Mouse (Mus musculus) heart, embryonic 12.5 days (tissue): Measurements from ENCODE around the gene Olfr1164. TPM values are rescaled to one million over a fixed set of nuclear protein-coding genes. Genes with fewer than 3 reads are reported as not detected.

Experiments used
- ATAC-seq: fragments of 200-750 bp; cut with Nextera tagmentation; 2 replicates; pipeline ENCODE4 v1.8.0; 2017; ENCODE audit warnings: moderate TSS enrichment, moderate library complexity; ENCODE audit not compliant: insufficient number of reproducible peaks, low FRiP score
- H3K27ac ChIP-seq: fragments of 300-500 bp; sonication (generic); 2 replicates; pipeline ENCODE4 v1.5.1; 2016; ENCODE audit warnings: mild to moderate bottlenecking, moderate library complexity; ENCODE audit not compliant: poor library complexity, severe bottlenecking
- H3K27me3 ChIP-seq: fragments of 300-500 bp; sonication (generic); replicated peaks from 2 replicates; pipeline ENCODE4 v1.6.1; 2016; ENCODE audit warnings: mild to moderate bottlenecking, moderate library complexity
- H3K36me3 ChIP-seq: fragments of 300-500 bp; sonication (generic); 2 replicates; pipeline ENCODE4 v1.6.1; 2016; ENCODE audit warnings: mild to moderate bottlenecking, moderate library complexity
- H3K4me1 ChIP-seq: fragments of 300-500 bp; sonication (generic); replicated peaks from 2 replicates; pipeline ENCODE4 v1.6.1; 2016; ENCODE audit warnings: mild to moderate bottlenecking
- H3K4me2 ChIP-seq: fragments of 300-500 bp; sonication (generic); 2 replicates; pipeline ENCODE4 v1.6.1; 2016; ENCODE audit warnings: mild to moderate bottlenecking, moderate library complexity
- H3K4me3 ChIP-seq: fragments of 300-500 bp; sonication (generic); 2 replicates; pipeline ENCODE4 v1.5.1; 2016; ENCODE audit warnings: mild to moderate bottlenecking
- H3K9ac ChIP-seq: fragments of 300-500 bp; sonication (generic); 2 replicates; pipeline ENCODE4 v1.6.1; 2016; ENCODE audit warnings: mild to moderate bottlenecking, moderate library complexity
- H3K9me3 ChIP-seq: fragments of 300-500 bp; sonication (generic); replicated peaks from 2 replicates; pipeline ENCODE4 v1.6.1; 2016; ENCODE audit warnings: mild to moderate bottlenecking, moderate library complexity
- WGBS: fragments of 180-500 bp; shearing (Covaris S2); methylation state at CpG from one replicate; pipeline ENCODE4 v1.1.7; 2016; 5-methylcytosine and 5-hydroxymethylcytosine counted together
- polyA plus RNA-seq: library from polyadenylated mRNA; unstranded; fragments of >200 nt; fragmentation: Nextera tagmentation; extraction: Ambion mirVana; gene quantifications from 2 replicates; pipeline ENCODE4 v1.2.1, GENCODE M21; 2016

Gene Olfr1164
- not detected in 2 replicates for polyA plus RNA-seq

GRCm38 (mm10) chr2:88093866-88094265 lies at the start of gene Olfr1164:
TSS of gene Olfr1164 (minus strand) at chr2:88093966.
- H3K36me3 ChIP-seq, result no peaks in the 10 kb centered on the region
- no peak for ATAC-seq
- 68% methylated on average over 4 of the region's 4 CpGs for WGBS

GRCm38 (mm10) chr2:88128172-88128571 lies 34.4 kb upstream of the Olfr1164 start, which contains the start of gene Olfr1166:
TSS of gene Olfr1166 (minus strand) at chr2:88128272.
- no peaks in the 10 kb centered on the region for H3K4me1 ChIP-seq
- H3K9me3 ChIP-seq, result no peaks in the 10 kb centered on the region
- 85% methylated on average over 1 of the region's 1 CpGs for WGBS
- H3K27ac ChIP-seq, result no peak within 1 kb of the TSS
- no peaks in the 10 kb centered on the region for H3K27me3 ChIP-seq
- no peaks in the 10 kb centered on the region for H3K36me3 ChIP-seq
- no peak for ATAC-seq
- H3K9ac ChIP-seq, result no peak within 1 kb of the TSS
- no peak within 1 kb of the TSS for H3K4me2 ChIP-seq
- H3K4me3 ChIP-seq, result no peak within 1 kb of the TSS

More at GRCm38 (mm10) chr2:88093866-88094265, at the start of gene Olfr1164:
- Histone ChIP-seq H3K9me3 (no peaks in the 10 kb centered on the region), H3K27me3 (no peaks in the 10 kb centered on the region), H3K4me2 (no peak within 1 kb of the TSS), H3K4me3 (no peak within 1 kb of the TSS), H3K4me1 (no peaks in the 10 kb centered on the region), H3K9ac (no peak within 1 kb of the TSS), H3K27ac (no peak within 1 kb of the TSS)

- no peaks in the 10 kb centered on the region for H3K36me3 ChIP-seq
Measured at GRCm38 (mm10) chr2:88071730-88072129, 22.0 kb downstream of the Olfr1164 start, which contains the start of gene Olfr1163. TSS of gene Olfr1163 (minus strand) at chr2:88071830.

GRCm38 (mm10) chr2:88063587-88063986 lies 30.2 kb downstream of the Olfr1164 start:
- 83% methylated on average over 2 of the region's 2 CpGs for WGBS
- Histone ChIP-seq H3K27me3 (no peaks in the 10 kb centered on the region), H3K4me3 (no peak overlapping the region)

More at GRCm38 (mm10) chr2:88071730-88072129, 22.0 kb downstream of the Olfr1164 start, which contains the start of gene Olfr1163:
- ATAC-seq, result no peak
- Histone ChIP-seq H3K4me1 (no peaks in the 10 kb centered on the region), H3K4me3 (no peak within 1 kb of the TSS), H3K27ac (no peak within 1 kb of the TSS), H3K27me3 (no peaks in the 10 kb centered on the region), H3K9me3 (no peaks in the 10 kb centered on the region), H3K4me2 (no peak within 1 kb of the TSS), H3K9ac (no peak within 1 kb of the TSS)

GRCm38 (mm10) chr2:88051029-88051428 lies 42.7 kb downstream of the Olfr1164 start, which contains the start of gene Olfr1162:
TSS of gene Olfr1162 (minus strand) at chr2:88051129.
- WGBS, result 83% methylated on average over 1 of the region's 1 CpGs
- ATAC-seq, result no peak
- H3K9ac ChIP-seq, result no peak within 1 kb of the TSS

More at GRCm38 (mm10) chr2:88063587-88063986, 30.2 kb downstream of the Olfr1164 start:
- H3K9me3 ChIP-seq, result 0 out of 2 replicates have a peak, but pooled peaks cover 7% of the 10 kb centered on the region
- no peak overlapping the region for H3K4me2 ChIP-seq
- H3K9ac ChIP-seq, result no peak overlapping the region
- no peaks in the 10 kb centered on the region for H3K36me3 ChIP-seq
- H3K27ac ChIP-seq, result no peak overlapping the region
- ATAC-seq, result no peak
- no peaks in the 10 kb centered on the region for H3K4me1 ChIP-seq

More at GRCm38 (mm10) chr2:88051029-88051428, 42.7 kb downstream of the Olfr1164 start, which contains the start of gene Olfr1162:
- H3K27ac ChIP-seq, result no peak within 1 kb of the TSS
- no peak within 1 kb of the TSS for H3K4me3 ChIP-seq
- no peaks in the 10 kb centered on the region for H3K27me3 ChIP-seq
- no peaks in the 10 kb centered on the region for H3K4me1 ChIP-seq
- no peaks in the 10 kb centered on the region for H3K36me3 ChIP-seq
- H3K9me3 ChIP-seq, result no peaks in the 10 kb centered on the region
- no peak within 1 kb of the TSS for H3K4me2 ChIP-seq

Other genes starting within 250 kb of the Olfr1164 start
- not detected in 2 replicates for gene Olfr1150-ps1, start 250.0 kb downstream of the Olfr1164 start, polyA plus RNA-seq
- gene Olfr1151, start 238.1 kb downstream of the Olfr1164 start, polyA plus RNA-seq, result not detected in 2 replicates
- gene Olfr1152, start 227.5 kb downstream of the Olfr1164 start, polyA plus RNA-seq, result not detected in 2 replicates
- gene Olfr1153, start 199.0 kb downstream of the Olfr1164 start, polyA plus RNA-seq, result not detected in 2 replicates
- gene Olfr1154, start 188.8 kb downstream of the Olfr1164 start, polyA plus RNA-seq, result not detected in 2 replicates
- gene Olfr1155, start 148.8 kb downstream of the Olfr1164 start, polyA plus RNA-seq, result not detected in 2 replicates
- gene Olfr1156, start 140.9 kb downstream of the Olfr1164 start, polyA plus RNA-seq, result not detected in 2 replicates
- not detected in 2 replicates for gene Olfr1157, start 125.7 kb downstream of the Olfr1164 start, polyA plus RNA-seq
- gene Olfr74, start 119.3 kb downstream of the Olfr1164 start, polyA plus RNA-seq, result not detected in 2 replicates
- gene Olfr1158, start 103.9 kb downstream of the Olfr1164 start, polyA plus RNA-seq, result not detected in 2 replicates
- not detected in 2 replicates for gene Olfr1160, start 85.7 kb downstream of the Olfr1164 start, polyA plus RNA-seq
- not detected in 2 replicates for gene Olfr1161, start 71.2 kb downstream of the Olfr1164 start, polyA plus RNA-seq
- not detected in 2 replicates for gene Olfr73, start 56.3 kb downstream of the Olfr1164 start, polyA plus RNA-seq
- not detected in 2 replicates for gene Olfr1162, start 42.8 kb downstream of the Olfr1164 start, polyA plus RNA-seq
- not detected in 2 replicates for gene Olfr1163, start 22.1 kb downstream of the Olfr1164 start, polyA plus RNA-seq
- gene Olfr1166, start 34.3 kb upstream of the Olfr1164 start, polyA plus RNA-seq, result not detected in 2 replicates
- not detected in 2 replicates for gene Olfr1167, start 61.2 kb upstream of the Olfr1164 start, polyA plus RNA-seq
- not detected in 2 replicates for gene Olfr1168, start 87.9 kb upstream of the Olfr1164 start, polyA plus RNA-seq
- not detected in 2 replicates for gene Olfr1170, start 134.4 kb upstream of the Olfr1164 start, polyA plus RNA-seq
- gene Olfr1173, start 185.9 kb upstream of the Olfr1164 start, polyA plus RNA-seq, result not detected in 2 replicates
- not detected in 2 replicates for gene Olfr1174-ps, start 221.2 kb upstream of the Olfr1164 start, polyA plus RNA-seq
- gene Olfr1175-ps, start 233.2 kb upstream of the Olfr1164 start, polyA plus RNA-seq, result not detected in 2 replicates
- gene Olfr1176, start 242.8 kb upstream of the Olfr1164 start, polyA plus RNA-seq, result not detected in 2 replicates